Mouse (Mus musculus) G1E (cell line): ENCODE results near the gene Nabp2. TPM values are rescaled to one million over a fixed set of nuclear protein-coding genes. Genes with fewer than 3 reads are reported as not detected.
A peak's percentile ranks its signal among the peaks of the same experiment; 100 is the strongest.

Experiments used
- ATAC-seq: 2 replicates; pipeline ENCODE4 v1.8.0; 2016; ENCODE audit warnings: mild to moderate bottlenecking; ENCODE audit not compliant: insufficient number of reproducible peaks, poor library complexity, low FRiP score, severe bottlenecking; ENCODE audit errors: extremely low read depth
- DNase-seq: peaks from one replicate; pipeline ENCODE4 v3.0.0; 2012; ENCODE audit warnings: low spot score
- H3K27me3 ChIP-seq: 2 replicates; pipeline ENCODE4 v1.6.1; 2012; ENCODE audit warnings: mild to moderate bottlenecking, low read length, inconsistent platforms; ENCODE audit not compliant: insufficient read depth
- H3K36me3 ChIP-seq: replicated peaks from 2 replicates; pipeline ENCODE3; 2012; ENCODE audit warnings: mild to moderate bottlenecking, inconsistent platforms
- H3K4me1 ChIP-seq: 2 replicates; pipeline ENCODE4 v1.6.1; 2012; ENCODE audit warnings: low read depth, low read length, inconsistent platforms, mixed read lengths; ENCODE audit not compliant: insufficient read depth
- H3K4me3 ChIP-seq: 2 replicates; pipeline ENCODE4 v1.5.1; 2012; ENCODE audit warnings: low read depth, mild to moderate bottlenecking, inconsistent platforms, low read length, moderate library complexity, mixed read lengths
- H3K9me3 ChIP-seq: replicated peaks from 2 replicates; pipeline ENCODE4 v1.6.1; 2012; ENCODE audit warnings: inconsistent platforms
- CTCF ChIP-seq: IDR thresholded peaks from 2 replicates; pipeline ENCODE4 v1.5.1; 2012; ENCODE audit warnings: low read depth, low read length, inconsistent platforms, mixed read lengths
- GATA1 ChIP-seq: IDR thresholded peaks from 2 replicates; pipeline ENCODE4 v1.6.1; 2012; ENCODE audit warnings: borderline replicate concordance, low read length, inconsistent platforms, mixed read lengths
- GATA2 ChIP-seq: IDR thresholded peaks from 2 replicates; pipeline ENCODE4 v1.6.1; 2012; ENCODE audit warnings: low read depth, low read length, inconsistent platforms, borderline replicate concordance
- POLR2AphosphoS5 ChIP-seq: IDR thresholded peaks from 2 replicates; pipeline ENCODE4 v1.6.1; 2012; ENCODE audit warnings: low read depth, low read length, inconsistent platforms; ENCODE audit not compliant: insufficient replicate concordance
- TAL1 ChIP-seq: conservative IDR thresholded peaks from 2 replicates; pipeline ENCODE4 v1.6.1; 2012; ENCODE audit warnings: low read depth, low read length, inconsistent platforms, mixed read lengths
- polyA plus RNA-seq: library from polyadenylated mRNA; stranded (reverse); fragments of >175 nt; gene quantifications from 2 replicates; pipeline ENCODE4 v1.2.3, GENCODE M21; 2012
- total RNA-seq, 2 experiments: library from RNA; stranded (forward) in 1 of 2; stranded (reverse) in 1 of 2; fragments of 200-1000 nt in 1 of 2; fragments of >200 nt in 1 of 2; fragmentation: Nextera tagmentation in 1 of 2; gene quantifications; 2 replicates each; pipeline ENCODE4 v1.2.3; 2014 to 2017

Nabp2 gene
- total and polyA plus RNA-seq, 3 experiments: 37.3 to 152 (median 121) TPM

GRCm38 (mm10) chr10:128370021-128370420 lies 41.3 kb downstream of the Nabp2 start:
- no peak for TF ChIP-seq GATA1
- no peak for TF ChIP-seq GATA2
- no peak for TF ChIP-seq TAL1
- no peak for TF ChIP-seq POLR2AphosphoS5
- no peak for TF ChIP-seq CTCF
- H3K36me3 ChIP-seq: peaks cover 15% of the 10 kb centered on the region
- DNase-seq (no peak), ATAC-seq (no peak)
- no peak overlapping the region for H3K4me3 ChIP-seq
- H3K27me3 ChIP-seq: no peaks in the 10 kb centered on the region
- H3K9me3 ChIP-seq: no peaks in the 10 kb centered on the region
- peaks cover 57% of the 10 kb centered on the region for H3K4me1 ChIP-seq

DNA sequence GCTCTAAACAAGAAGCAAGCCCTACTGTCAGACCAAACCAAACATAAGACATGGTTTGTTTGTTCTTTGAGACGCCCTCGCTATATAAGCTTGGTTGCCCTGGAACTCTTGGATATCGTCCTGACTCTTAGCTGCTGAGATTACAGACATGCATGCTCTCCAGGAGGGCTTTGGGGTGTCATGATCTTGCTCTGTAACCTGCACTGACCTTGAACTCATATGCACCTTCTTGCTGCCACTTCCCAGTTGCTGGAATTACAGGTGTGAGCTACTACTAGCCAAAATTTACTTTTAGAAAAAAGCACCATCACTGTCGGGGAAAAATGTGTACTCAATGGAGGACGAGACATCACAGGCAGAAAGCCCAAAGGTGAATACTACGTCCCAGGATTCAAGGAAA lies 41.7 kb downstream of the Nabp2 start:
- no peak for TF ChIP-seq GATA2
- TF ChIP-seq CTCF: no peak
- no peak for TF ChIP-seq TAL1
- TF ChIP-seq GATA1: no peak
- TF ChIP-seq POLR2AphosphoS5: no peak
- ATAC-seq (no peak), DNase-seq (no peak)
- Histone ChIP-seq H3K27me3 (no peaks in the 10 kb centered on the region), H3K4me3 (peak overlapping the region; percentile 82), H3K36me3 (peaks cover 18% of the 10 kb centered on the region), H3K4me1 (peaks cover 57% of the 10 kb centered on the region), H3K9me3 (no peaks in the 10 kb centered on the region)

DNA sequence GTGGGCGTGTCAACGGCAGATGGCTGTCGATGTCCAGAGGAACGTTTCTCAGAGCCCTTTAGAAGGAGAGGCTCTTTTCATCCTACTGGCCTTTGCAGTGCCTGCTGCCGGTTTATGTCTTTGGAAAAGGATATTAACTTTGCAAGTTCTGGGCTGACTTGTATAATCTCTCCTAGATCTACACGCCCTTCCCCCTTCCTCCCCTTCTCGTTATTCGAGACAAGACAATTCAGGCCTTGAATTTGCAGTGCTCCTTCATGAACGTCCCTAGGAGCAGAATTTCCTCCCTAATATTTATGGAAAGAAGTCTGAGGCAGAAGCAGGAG lies 42.1 kb downstream of the Nabp2 start:
- H3K4me1 ChIP-seq: peaks cover 57% of the 10 kb centered on the region
- no peaks in the 10 kb centered on the region for H3K9me3 ChIP-seq
- H3K36me3 ChIP-seq: peaks cover 22% of the 10 kb centered on the region
- no peak for DNase-seq
- no peaks in the 10 kb centered on the region for H3K27me3 ChIP-seq
- TF ChIP-seq POLR2AphosphoS5: no peak
- no peak for TF ChIP-seq TAL1
- ATAC-seq: no peak
- H3K4me3 ChIP-seq: peak overlapping the region; percentile 82

GRCm38 (mm10) chr10:128368402-128369217 lies 42.7 kb downstream of the Nabp2 start, which contains the start of gene Coq10a:
Coq10a (minus strand) TSS chr10:128368997.
- Histone ChIP-seq H3K27me3 (no peaks in the 10 kb centered on the region), H3K4me1 (peaks cover 56% of the 10 kb centered on the region), H3K36me3 (peaks cover 25% of the 10 kb centered on the region), H3K9me3 (no peaks in the 10 kb centered on the region), H3K4me3 (peak within 1 kb of the TSS; percentile 82)
- TF ChIP-seq POLR2AphosphoS5 (no peak), GATA2 (no peak), CTCF (no peak), TAL1 (no peak), GATA1 (no peak)
- ATAC-seq (peak; percentile 76), DNase-seq (peak; percentile 83)

DNA sequence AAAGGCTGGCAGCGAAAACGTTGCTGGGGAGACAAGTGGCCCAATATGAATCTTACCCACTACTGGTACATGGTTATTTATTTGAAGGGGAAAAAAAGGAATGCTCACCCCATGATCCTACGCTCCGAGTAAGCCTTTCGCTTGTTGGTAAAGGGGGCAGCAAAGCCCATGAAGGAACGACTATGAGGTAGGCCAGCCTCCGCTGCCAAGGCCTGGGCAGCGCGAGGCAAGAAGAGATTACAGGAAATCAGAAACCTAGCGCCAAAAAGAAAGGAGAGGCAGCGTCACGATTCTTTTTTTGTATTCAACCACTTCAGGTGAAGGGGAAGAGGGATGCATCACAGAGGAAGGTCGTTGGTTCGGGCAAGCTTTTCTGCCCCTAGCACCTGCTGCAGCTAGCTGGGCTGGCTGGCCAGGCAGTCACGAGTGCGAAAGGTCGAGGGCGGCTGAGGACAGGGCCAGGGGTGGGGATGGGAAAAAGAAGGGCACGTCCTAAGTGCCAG lies 43.3 kb downstream of the Nabp2 start:
- ATAC-seq: no peak
- peaks cover 50% of the 10 kb centered on the region for H3K4me1 ChIP-seq
- H3K9me3 ChIP-seq: no peaks in the 10 kb centered on the region
- H3K4me3 ChIP-seq: peak overlapping the region; percentile 82
- peaks cover 31% of the 10 kb centered on the region for H3K36me3 ChIP-seq
- TF ChIP-seq CTCF (no peak), GATA2 (no peak), TAL1 (no peak), POLR2AphosphoS5 (no peak), GATA1 (no peak)
- no peak for DNase-seq
- H3K27me3 ChIP-seq: no peaks in the 10 kb centered on the region

GRCm38 (mm10) chr10:128362568-128362967 lies 48.7 kb downstream of the Nabp2 start:
- H3K4me1 ChIP-seq: peaks cover 19% of the 10 kb centered on the region
- ATAC-seq (no peak), DNase-seq (no peak)
- no peaks in the 10 kb centered on the region for H3K27me3 ChIP-seq
- H3K4me3 ChIP-seq: no peak overlapping the region
- 0 out of 2 replicates have a peak, but pooled peaks have one; percentile 16 for TF ChIP-seq CTCF
- TF ChIP-seq TAL1: no peak
- no peaks in the 10 kb centered on the region for H3K9me3 ChIP-seq
- H3K36me3 ChIP-seq: peaks cover 85% of the 10 kb centered on the region

- DNase-seq (no peak), ATAC-seq (no peak)
- Histone ChIP-seq H3K36me3 (peaks cover 92% of the 10 kb centered on the region), H3K4me3 (no peak overlapping the region), H3K27me3 (no peaks in the 10 kb centered on the region), H3K4me1 (peaks cover 13% of the 10 kb centered on the region), H3K9me3 (no peaks in the 10 kb centered on the region)
- no peak for TF ChIP-seq GATA2
- no peak for TF ChIP-seq POLR2AphosphoS5
- TF ChIP-seq CTCF: no peak
- TF ChIP-seq GATA1: no peak
- TF ChIP-seq TAL1: no peak
These were observed 49.5 kb downstream of the Nabp2 start for GRCm38 (mm10) chr10:128361836-128362235.
